Mouse (Mus musculus) layer of hippocampus, postnatal 14 days (tissue): ENCODE measurements around the gene Zim1. TPM values are rescaled to one million over a fixed set of nuclear protein-coding genes. Genes with fewer than 3 reads are reported as not detected.

Source experiments
- DNase-seq, 2 experiments: peaks; one replicate each; pipeline ENCODE4 v3.0.0; 2021 to 2022; ENCODE audit warnings: low spot score in 2 of 2, mixed read lengths in 1 of 2
- total RNA-seq, 2 experiments: library from RNA; stranded (reverse); gene quantifications; 2 replicates each; pipeline ENCODE4 v1.2.3; 2021

Gene Zim1
- total RNA-seq, 2 experiments from 2014 or later = 5.6 to 6.8 TPM

GRCm38 (mm10) chr7:6652151-6652550 is 44.1 kb downstream of the Zim1 start:
- no peak for DNase-seq

GRCm38 (mm10) chr7:6651221-6651620 is 45.0 kb downstream of the Zim1 start:
- no peak for DNase-seq

- DNase-seq = no peak
Observed at GRCm38 (mm10) chr7:6650526-6650925, 45.7 kb downstream of the Zim1 start.

GRCm38 (mm10) chr7:6645821-6646220 is 50.4 kb downstream of the Zim1 start:
- no peak for DNase-seq

GRCm38 (mm10) chr7:6638076-6638475 is 58.2 kb downstream of the Zim1 start:
- no peak for DNase-seq

GRCm38 (mm10) chr7:6636741-6637140 is 59.5 kb downstream of the Zim1 start:
- no peak for DNase-seq

GRCm38 (mm10) chr7:6635831-6636230 is 60.4 kb downstream of the Zim1 start:
- no peak for DNase-seq

Other genes with a start within 250 kb of the Zim1 start
- under 1 TPM in 1 of 2 experiments, not detected in 1; 0.05 TPM for gene Olfr1336, start 240.3 kb downstream of the Zim1 start, total RNA-seq
- gene Olfr1346, start 229.3 kb downstream of the Zim1 start, total RNA-seq = not detected
- gene Olfr5, start 209.5 kb downstream of the Zim1 start, total RNA-seq = not detected
- not detected for gene Olfr1347, start 196.7 kb downstream of the Zim1 start, total RNA-seq
- not detected for gene Olfr1348, start 187.7 kb downstream of the Zim1 start, total RNA-seq
- not detected for gene Olfr1349, start 173.5 kb downstream of the Zim1 start, total RNA-seq
- not detected for gene Olfr1350, start 131.6 kb downstream of the Zim1 start, total RNA-seq
- gene Peg3, start 34.0 kb upstream of the Zim1 start, total RNA-seq = 100 to 1,000 TPM; 164 to 197 TPM
- 10 to 100 TPM; 33.7 to 37.1 TPM for gene Usp29, start 34.1 kb upstream of the Zim1 start, total RNA-seq